Mouse (Mus musculus): ENCODE results near the gene Sirt3. TPM values are rescaled to one million over a fixed set of nuclear protein-coding genes. Genes with fewer than 3 reads are reported as not detected.

Gene Sirt3
- polyA plus RNA-seq, 1 experiment from 2014 or later = 39.2 TPM

DNA sequence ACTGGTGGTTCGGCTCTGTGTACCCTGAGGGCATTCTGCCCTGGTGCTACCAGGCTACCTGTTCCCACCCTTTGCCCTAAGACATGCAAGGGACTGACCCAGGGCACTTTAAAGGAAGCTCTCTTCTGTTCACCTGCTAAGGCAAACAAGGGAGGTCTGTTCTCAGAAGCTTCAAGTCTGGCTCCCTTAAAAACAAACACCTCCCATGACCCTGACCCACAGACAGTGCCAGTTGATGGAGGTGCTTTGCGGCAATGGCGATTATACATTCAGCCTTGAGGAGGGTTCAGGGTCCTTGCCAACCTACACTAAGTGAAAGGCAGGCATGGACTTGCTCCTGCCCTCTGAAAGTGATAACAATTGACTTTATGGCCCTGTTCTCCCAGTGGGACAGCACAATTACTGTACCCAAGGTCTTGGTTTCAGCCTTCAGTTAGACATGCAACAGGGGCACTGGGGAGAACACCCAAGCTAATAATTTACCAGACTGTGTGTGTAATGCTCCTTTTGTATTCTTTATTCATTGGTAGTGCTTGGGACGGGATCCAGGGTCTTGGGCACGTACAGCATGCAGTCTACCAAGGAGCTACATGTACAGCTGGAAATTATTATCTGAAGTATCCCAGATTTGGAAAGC lies 30.9 kb upstream of the Sirt3 start:
- Histone ChIP-seq H3K36me3 (ENCODE audit: control insufficient read depth, insufficient read depth, low read length) (no peaks in the 10 kb centered on the region), H3K27me3 (replicated peaks; ENCODE audit: control insufficient read depth, insufficient read depth, low read length) (no peaks in the 10 kb centered on the region), H3K4me3 (ENCODE audit: low read length) (no peak overlapping the region), H3K4me2 (ENCODE audit: low read depth, low read length) (peak overlapping the region; percentile 2; the same call in 1 of the 2 replicates), H3K9ac (ENCODE audit: low read depth, low read length) (peak overlapping the region; percentile 36; the same call in 1 of the 2 replicates), H3K4me1 (ENCODE audit: control insufficient read depth, insufficient read depth, low read length) (peaks cover 12% of the 10 kb centered on the region), H3K9me3 (ENCODE audit: control insufficient read depth, low read length) (no peaks in the 10 kb centered on the region), H3K27ac (ENCODE audit: low read length) (peak overlapping the region; percentile 94)
- ATAC-seq = peak; percentile 93
- WGBS = 51% methylated on average over 5 of the region's 5 CpGs

DNA sequence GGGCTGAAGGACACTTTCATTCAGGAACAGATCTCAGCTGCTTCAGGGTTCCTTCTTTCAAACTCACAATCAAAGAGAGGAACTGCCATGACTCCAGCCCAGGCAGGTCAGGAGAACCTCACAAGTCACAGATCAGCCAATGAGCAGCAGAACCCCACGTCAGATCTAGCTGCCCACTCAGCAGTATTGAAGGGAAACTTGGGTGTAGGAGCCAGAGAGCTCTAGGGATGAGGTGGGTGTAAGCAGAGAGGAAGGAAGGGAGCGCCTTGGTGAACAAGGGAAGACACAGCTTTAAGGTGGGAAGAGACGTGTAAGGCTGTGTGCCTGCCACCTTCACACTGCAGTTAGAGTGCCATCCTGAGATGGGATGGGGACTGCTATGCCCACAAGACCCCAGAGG lies 30.2 kb upstream of the Sirt3 start:
- 60% methylated on average over 3 of the region's 3 CpGs for WGBS
- H3K4me2 ChIP-seq (ENCODE audit: low read depth, low read length) = 0 out of 2 replicates have a peak overlapping the region, but pooled peaks have one; percentile 2
- ATAC-seq = no peak
- H3K4me1 ChIP-seq (ENCODE audit: control insufficient read depth, insufficient read depth, low read length) = peaks cover 12% of the 10 kb centered on the region
- H3K9ac ChIP-seq (ENCODE audit: low read depth, low read length) = peak overlapping the region; percentile 36
- H3K9me3 ChIP-seq (ENCODE audit: control insufficient read depth, low read length) = no peaks in the 10 kb centered on the region
- no peaks in the 10 kb centered on the region for H3K27me3 ChIP-seq (replicated peaks; ENCODE audit: control insufficient read depth, insufficient read depth, low read length)
- no peak overlapping the region for H3K4me3 ChIP-seq (ENCODE audit: low read length)
- peak overlapping the region; percentile 94 for H3K27ac ChIP-seq (ENCODE audit: low read length)
- no peaks in the 10 kb centered on the region for H3K36me3 ChIP-seq (ENCODE audit: control insufficient read depth, insufficient read depth, low read length)

DNA sequence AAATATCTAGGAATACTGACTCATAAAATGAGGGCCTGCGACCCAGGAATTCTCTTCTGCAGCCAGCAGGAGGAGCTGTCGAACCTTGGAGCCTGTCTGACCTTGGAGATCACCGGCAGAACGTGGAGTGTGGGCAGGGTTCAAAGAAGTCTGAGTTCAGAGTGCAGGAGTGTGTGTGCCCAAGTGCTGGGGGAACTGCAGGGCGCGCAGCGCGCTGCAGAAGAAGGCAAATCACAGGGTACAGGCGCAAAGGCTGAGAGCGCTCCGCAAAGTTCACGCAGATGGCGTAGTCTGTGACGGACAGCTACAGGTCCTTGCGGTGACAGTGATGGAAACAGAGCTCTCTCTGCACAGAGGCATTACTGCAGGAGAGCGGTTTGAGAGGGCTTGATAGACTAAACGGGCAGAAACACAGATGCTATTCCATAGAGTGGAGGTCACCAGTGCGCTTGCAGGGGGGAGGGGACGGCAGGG lies 26.6 kb upstream of the Sirt3 start:
- ATAC-seq = peak; percentile 64
- Histone ChIP-seq H3K4me3 (ENCODE audit: low read length) (peak overlapping the region; percentile 45), H3K36me3 (ENCODE audit: control insufficient read depth, insufficient read depth, low read length) (no peaks in the 10 kb centered on the region), H3K27ac (ENCODE audit: low read length) (0 out of 2 replicates have a peak overlapping the region, but pooled peaks have one; percentile 49), H3K4me2 (ENCODE audit: low read depth, low read length) (peak overlapping the region; percentile 79), H3K4me1 (ENCODE audit: control insufficient read depth, insufficient read depth, low read length) (peaks cover 7% of the 10 kb centered on the region), H3K9me3 (ENCODE audit: control insufficient read depth, low read length) (no peaks in the 10 kb centered on the region), H3K9ac (ENCODE audit: low read depth, low read length) (peak overlapping the region; percentile 64), H3K27me3 (replicated peaks; ENCODE audit: control insufficient read depth, insufficient read depth, low read length) (no peaks in the 10 kb centered on the region)
- 2% methylated on average over 19 of the region's 19 CpGs for WGBS

DNA sequence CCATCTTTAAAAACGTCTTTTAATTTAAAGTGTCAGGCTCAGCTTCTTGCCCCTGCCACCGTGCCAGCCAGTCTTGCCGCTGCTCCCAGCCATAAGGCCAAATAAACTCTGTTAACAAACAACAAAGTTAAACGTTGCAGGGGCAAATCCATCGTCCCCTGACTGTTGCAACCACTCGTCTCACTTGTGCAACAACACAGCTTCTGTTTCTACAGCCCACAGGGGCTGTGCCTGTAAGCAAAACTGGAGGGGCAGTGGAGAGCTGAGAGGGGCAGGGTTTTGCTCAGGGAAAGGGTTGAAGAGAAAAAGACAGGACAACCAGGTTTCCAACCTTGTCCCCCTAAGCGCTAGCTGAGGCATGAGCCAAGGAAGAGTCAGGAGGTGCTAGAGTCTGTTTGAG lies 26.1 kb upstream of the Sirt3 start:
- Histone ChIP-seq H3K27me3 (replicated peaks; ENCODE audit: control insufficient read depth, insufficient read depth, low read length) (no peaks in the 10 kb centered on the region), H3K4me2 (ENCODE audit: low read depth, low read length) (no peak overlapping the region; the same call in 1 of the 2 replicates), H3K9me3 (ENCODE audit: control insufficient read depth, low read length) (no peaks in the 10 kb centered on the region), H3K4me3 (ENCODE audit: low read length) (no peak overlapping the region), H3K27ac (ENCODE audit: low read length) (no peak overlapping the region), H3K9ac (ENCODE audit: low read depth, low read length) (no peak overlapping the region), H3K4me1 (ENCODE audit: control insufficient read depth, insufficient read depth, low read length) (peaks cover 10% of the 10 kb centered on the region), H3K36me3 (ENCODE audit: control insufficient read depth, insufficient read depth, low read length) (no peaks in the 10 kb centered on the region)
- ATAC-seq = no peak
- 44% methylated on average over 7 of the region's 7 CpGs for WGBS

DNA sequence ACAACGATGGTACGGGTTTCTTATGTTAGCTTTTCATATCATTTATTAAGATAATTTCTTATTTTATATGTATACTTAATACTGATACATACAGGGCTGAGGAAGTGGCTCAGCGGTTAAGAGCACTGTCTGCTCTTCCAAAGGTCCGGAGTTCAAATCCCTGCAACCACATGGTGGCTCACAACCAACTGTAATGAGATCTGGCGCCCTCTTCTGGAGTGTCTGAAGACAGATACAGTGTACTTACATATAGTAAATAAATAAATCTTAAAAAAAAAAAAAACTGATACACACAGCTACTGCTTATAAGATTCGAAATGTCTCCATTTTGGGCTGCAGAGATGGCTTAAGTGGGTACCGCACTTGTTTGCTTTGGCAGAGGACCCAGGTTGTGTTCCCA lies 25.6 kb upstream of the Sirt3 start:
- Histone ChIP-seq H3K9me3 (ENCODE audit: control insufficient read depth, low read length) (no peaks in the 10 kb centered on the region), H3K4me3 (ENCODE audit: low read length) (no peak overlapping the region), H3K36me3 (ENCODE audit: control insufficient read depth, insufficient read depth, low read length) (no peaks in the 10 kb centered on the region), H3K27ac (ENCODE audit: low read length) (no peak overlapping the region), H3K4me1 (ENCODE audit: control insufficient read depth, insufficient read depth, low read length) (peaks cover 10% of the 10 kb centered on the region), H3K9ac (ENCODE audit: low read depth, low read length) (no peak overlapping the region), H3K4me2 (ENCODE audit: low read depth, low read length) (no peak overlapping the region), H3K27me3 (replicated peaks; ENCODE audit: control insufficient read depth, insufficient read depth, low read length) (no peaks in the 10 kb centered on the region)
- ATAC-seq = no peak
- 87% methylated on average over 7 of the region's 7 CpGs for WGBS

DNA sequence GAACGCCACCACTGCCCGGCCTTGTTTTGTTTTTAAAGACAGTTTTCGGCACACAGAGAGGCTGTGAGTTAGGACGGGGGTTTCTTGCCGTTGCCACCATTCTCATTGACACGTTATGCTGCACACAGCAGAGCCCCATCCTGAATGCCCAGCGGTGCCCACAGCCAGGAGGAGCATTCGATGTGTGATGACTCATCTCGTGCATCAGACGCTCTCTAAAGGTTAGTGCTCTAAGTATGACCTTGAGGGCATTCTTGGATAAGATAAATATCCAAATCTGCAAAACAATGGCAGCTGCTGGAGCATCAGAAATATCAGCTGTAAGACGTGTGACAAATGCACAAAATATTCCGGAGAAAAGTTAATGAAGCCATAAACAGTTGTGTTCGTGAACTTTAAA lies 25.0 kb upstream of the Sirt3 start:
- H3K27me3 ChIP-seq (replicated peaks; ENCODE audit: control insufficient read depth, insufficient read depth, low read length) = no peaks in the 10 kb centered on the region
- peaks cover 5% of the 10 kb centered on the region; the same call in 1 of the 2 replicates for H3K4me1 ChIP-seq (ENCODE audit: control insufficient read depth, insufficient read depth, low read length)
- H3K4me3 ChIP-seq (ENCODE audit: low read length) = no peak overlapping the region
- H3K4me2 ChIP-seq (ENCODE audit: low read depth, low read length) = no peak overlapping the region
- no peak overlapping the region for H3K27ac ChIP-seq (ENCODE audit: low read length)
- ATAC-seq = no peak
- no peaks in the 10 kb centered on the region for H3K9me3 ChIP-seq (ENCODE audit: control insufficient read depth, low read length)
- 79% methylated on average over 13 of the region's 13 CpGs for WGBS
- H3K9ac ChIP-seq (ENCODE audit: low read depth, low read length) = no peak overlapping the region
- no peaks in the 10 kb centered on the region for H3K36me3 ChIP-seq (ENCODE audit: control insufficient read depth, insufficient read depth, low read length)

DNA sequence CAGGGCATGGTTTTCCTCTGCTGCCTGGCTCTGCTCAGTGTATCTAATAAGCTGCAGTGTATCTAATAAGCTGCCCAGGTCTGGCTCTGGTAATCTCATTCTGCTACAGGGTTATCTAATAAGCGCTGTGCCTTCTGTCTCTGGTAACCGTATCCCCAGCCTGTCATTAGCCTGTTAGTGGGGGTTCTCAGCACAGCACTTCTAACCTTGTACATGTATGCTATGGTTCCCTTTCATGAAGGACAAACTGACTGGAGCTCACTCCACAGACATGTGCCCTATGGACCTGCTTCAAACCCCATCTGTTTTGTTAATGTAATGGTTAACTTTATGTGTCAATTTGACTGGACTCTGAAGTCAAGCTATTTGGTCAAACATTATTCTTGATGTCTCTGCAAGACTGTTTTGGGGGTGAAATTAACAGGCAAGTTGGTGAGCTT lies 23.6 kb upstream of the Sirt3 start:
- Histone ChIP-seq H3K9ac (ENCODE audit: low read depth, low read length) (no peak overlapping the region), H3K36me3 (ENCODE audit: control insufficient read depth, insufficient read depth, low read length) (no peaks in the 10 kb centered on the region), H3K4me3 (ENCODE audit: low read length) (no peak overlapping the region), H3K4me2 (ENCODE audit: low read depth, low read length) (no peak overlapping the region), H3K27ac (ENCODE audit: low read length) (no peak overlapping the region), H3K27me3 (replicated peaks; ENCODE audit: control insufficient read depth, insufficient read depth, low read length) (no peaks in the 10 kb centered on the region), H3K9me3 (ENCODE audit: control insufficient read depth, low read length) (no peaks in the 10 kb centered on the region), H3K4me1 (ENCODE audit: control insufficient read depth, insufficient read depth, low read length) (peaks cover 2% of the 10 kb centered on the region; the same call in 1 of the 2 replicates)
- WGBS = 71% methylated on average over 2 of the region's 2 CpGs
- ATAC-seq = no peak

DNA sequence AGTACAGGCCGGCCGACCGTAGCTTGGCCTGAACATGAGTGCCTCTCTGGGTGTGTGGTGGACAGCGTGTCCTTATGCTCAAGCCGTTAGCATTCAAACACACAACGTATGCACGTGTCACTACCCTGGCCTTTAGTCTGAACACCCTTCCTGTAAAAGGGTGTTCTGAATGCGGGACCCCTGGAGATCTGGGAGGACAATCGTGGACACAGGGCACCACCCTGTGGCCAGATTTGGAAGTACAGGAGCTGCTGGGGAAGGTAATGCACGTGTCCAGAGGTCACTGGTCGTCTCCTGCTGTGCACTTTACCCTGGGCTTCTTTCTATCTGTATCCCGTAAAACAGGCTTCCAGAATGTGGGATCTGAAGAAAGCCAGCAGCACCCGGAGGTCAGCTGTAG lies 21.1 kb upstream of the Sirt3 start:
- Histone ChIP-seq H3K9me3 (ENCODE audit: control insufficient read depth, low read length) (no peaks in the 10 kb centered on the region), H3K4me1 (ENCODE audit: control insufficient read depth, insufficient read depth, low read length) (peaks cover 2% of the 10 kb centered on the region; the same call in 1 of the 2 replicates), H3K9ac (ENCODE audit: low read depth, low read length) (peak overlapping the region; percentile 37; the same call in 1 of the 2 replicates), H3K27me3 (replicated peaks; ENCODE audit: control insufficient read depth, insufficient read depth, low read length) (no peaks in the 10 kb centered on the region), H3K27ac (ENCODE audit: low read length) (0 out of 2 replicates have a peak overlapping the region, but pooled peaks have one; percentile 18), H3K36me3 (ENCODE audit: control insufficient read depth, insufficient read depth, low read length) (peaks cover 3% of the 10 kb centered on the region; the same call in 1 of the 2 replicates), H3K4me3 (ENCODE audit: low read length) (no peak overlapping the region), H3K4me2 (ENCODE audit: low read depth, low read length) (no peak overlapping the region)
- peak; percentile 52 for ATAC-seq
- 22% methylated on average over 13 of the region's 13 CpGs for WGBS

DNA sequence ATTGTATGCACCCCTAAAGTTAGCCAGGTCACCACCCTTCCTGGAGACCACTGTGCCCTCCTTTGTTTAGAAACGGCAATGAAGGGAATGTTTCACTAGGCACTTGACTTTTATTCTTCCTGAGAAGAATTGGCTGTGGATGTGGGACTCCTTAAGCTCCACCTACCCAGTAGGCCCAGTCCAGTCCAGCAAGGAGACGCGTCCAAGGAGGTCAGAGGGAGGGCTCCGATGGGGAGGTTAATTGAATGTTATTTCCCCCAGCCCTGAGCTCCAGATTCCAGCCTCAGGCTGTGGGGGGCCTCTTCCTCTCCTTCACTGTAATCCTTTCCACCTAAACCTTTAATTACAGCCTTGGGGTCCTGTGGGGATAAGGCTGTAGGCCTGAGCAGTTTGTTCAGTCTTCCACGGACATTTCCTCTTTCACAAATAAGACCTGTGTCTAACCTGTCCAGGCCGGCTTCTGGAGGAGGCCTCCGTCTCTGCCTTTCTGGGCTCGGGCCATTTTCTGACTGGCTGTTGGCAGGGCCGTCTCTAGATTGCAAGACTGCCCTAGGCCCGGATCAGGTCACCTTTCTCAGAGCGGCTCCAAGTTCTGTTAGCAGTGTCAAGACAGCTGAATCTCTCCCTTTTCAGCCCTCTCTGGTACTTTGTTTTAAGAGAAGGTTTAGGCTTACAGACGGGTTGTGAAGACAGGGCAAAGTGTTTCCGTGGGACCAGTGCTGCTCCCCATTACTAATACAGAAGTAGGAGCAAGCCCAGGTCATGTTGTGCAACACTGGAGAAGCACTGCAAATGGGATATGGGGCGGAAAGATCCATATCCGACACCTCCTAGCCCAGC lies 20.1 kb upstream of the Sirt3 start:
- Histone ChIP-seq H3K4me2 (ENCODE audit: low read depth, low read length) (no peak overlapping the region), H3K9ac (ENCODE audit: low read depth, low read length) (no peak overlapping the region), H3K36me3 (ENCODE audit: control insufficient read depth, insufficient read depth, low read length) (peaks cover 7% of the 10 kb centered on the region), H3K27me3 (replicated peaks; ENCODE audit: control insufficient read depth, insufficient read depth, low read length) (no peaks in the 10 kb centered on the region), H3K4me3 (ENCODE audit: low read length) (no peak overlapping the region), H3K9me3 (ENCODE audit: control insufficient read depth, low read length) (no peaks in the 10 kb centered on the region), H3K4me1 (ENCODE audit: control insufficient read depth, insufficient read depth, low read length) (peaks cover 2% of the 10 kb centered on the region; the same call in 1 of the 2 replicates), H3K27ac (ENCODE audit: low read length) (no peak overlapping the region)
- ATAC-seq = no peak
- WGBS = 86% methylated on average over 15 of the region's 15 CpGs

Measured in intestine, embryonic 16.5 days (tissue).